Mouse (Mus musculus) thymus, adult 2 months (tissue): ENCODE measurements around the gene Clca2.

Source experiments
- CTCF ChIP-seq: fragments of 200-500 bp; IDR thresholded peaks from 2 replicates; pipeline ENCODE4 v1.5.1; 2012; ENCODE audit warnings: mild to moderate bottlenecking, control low read depth, low read length, moderate library complexity, borderline replicate concordance; ENCODE audit not compliant: control insufficient read depth, poor library complexity, insufficient read depth; ENCODE audit errors: extremely low read depth
- POLR2A ChIP-seq: fragments of 200-500 bp; IDR thresholded peaks from 2 replicates; pipeline ENCODE4 v1.6.1; 2012; ENCODE audit warnings: mild to moderate bottlenecking, low read length, control low read depth, moderate library complexity; ENCODE audit not compliant: control insufficient read depth, poor library complexity, insufficient read depth; ENCODE audit errors: extremely low read depth

GRCm38 (mm10) chr3:145118254-145119001 is 19.2 kb upstream of the Clca2 start, which contains the start of gene Odf2l:
- TF ChIP-seq CTCF (peak; percentile 44; the same call in 1 of the 2 replicates), POLR2A (peak; percentile 69; the same call in 1 of the 2 replicates)
